Mouse (Mus musculus): ENCODE measurements around the gene Vash2.
"Not testable (repeated sequence)": the region's sequence is repeated elsewhere in the genome, so short reads cannot be mapped to it uniquely, and the experiment has no call there.

Vash2 gene

DNA sequence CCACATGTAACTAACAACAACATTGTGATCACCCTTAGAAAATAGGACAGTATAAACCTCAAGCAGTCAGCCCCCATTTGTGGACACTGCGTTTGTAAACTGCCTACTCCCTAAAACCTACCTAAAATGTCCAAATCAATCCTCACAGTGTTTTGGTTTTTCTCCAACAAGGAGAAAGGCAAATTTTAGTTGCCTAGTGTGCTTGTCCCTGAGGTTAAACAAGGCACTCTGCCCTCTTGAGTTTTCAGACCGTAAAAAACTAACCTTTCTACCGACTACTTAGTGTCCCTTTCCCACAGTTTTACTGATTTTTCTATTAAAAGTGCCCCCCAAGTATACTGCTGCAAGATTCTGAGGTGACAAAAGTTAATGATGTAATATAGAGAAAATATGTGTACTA, 51.8 kb downstream of the Vash2 start:
- no peak for DNase-seq (ENCODE audit: low spot score in 2 of 2)

DNA sequence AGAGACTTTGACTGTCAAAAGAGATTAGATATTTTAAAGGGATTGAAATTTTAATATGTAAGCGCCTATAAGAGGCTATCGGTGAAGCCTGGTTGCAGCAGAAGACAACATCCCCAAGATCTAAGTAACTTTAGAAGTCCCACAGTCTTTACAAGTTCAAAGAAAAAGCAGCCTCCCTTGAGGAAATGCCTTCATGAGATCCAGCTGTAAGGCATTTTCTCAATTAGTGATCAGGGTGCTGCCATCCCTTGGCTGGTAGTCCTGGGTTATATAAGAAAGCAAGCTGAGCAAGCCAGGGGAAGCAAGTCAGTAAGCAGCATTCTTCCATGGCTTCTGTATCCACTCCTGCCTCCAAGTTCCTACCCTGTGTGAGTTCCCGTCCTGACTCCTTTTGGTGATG, 54.3 kb downstream of the Vash2 start, which contains the start of gene Angel2:
TSS of gene Angel2 (plus strand) at position 301 of the 400 bp plus-strand sequence.
- not testable (repeated sequence) for DNase-seq (ENCODE audit: low spot score in 2 of 2)

DNA sequence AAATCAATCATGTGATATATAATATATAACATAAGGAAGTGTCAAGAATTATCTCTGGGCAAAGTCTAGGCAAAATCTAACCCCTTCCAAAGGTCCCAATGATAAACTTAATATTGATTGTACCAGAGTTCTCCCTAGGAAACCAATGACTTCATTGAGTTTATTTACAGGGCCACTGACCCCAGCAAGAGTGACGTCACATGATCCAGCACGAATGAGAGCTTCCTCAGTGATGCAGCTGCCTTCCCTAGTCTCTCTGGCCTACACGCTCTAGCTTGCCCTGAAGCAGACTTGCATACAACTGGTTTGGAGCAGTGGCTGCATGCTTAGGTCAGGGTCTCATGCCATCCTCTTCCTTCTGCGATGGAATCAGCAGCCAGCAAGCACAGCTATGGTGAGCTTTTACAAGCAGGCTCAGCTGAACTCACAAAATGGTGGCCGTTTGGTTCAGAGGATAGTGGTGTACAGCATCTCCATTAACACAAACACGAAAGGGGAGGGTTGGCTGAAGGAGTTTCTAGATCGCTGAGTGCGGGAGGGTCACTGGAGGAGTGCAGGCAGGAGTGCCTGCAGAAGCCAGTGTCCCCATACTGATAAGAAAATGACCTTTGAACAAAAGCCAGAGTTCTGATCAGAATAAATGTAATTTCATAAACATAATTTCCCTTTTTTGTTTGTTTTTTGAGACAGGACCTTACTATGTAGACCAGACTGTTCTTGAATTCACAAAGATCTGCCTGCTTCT, 59.2 kb downstream of the Vash2 start:
- DNase-seq (ENCODE audit: low spot score in 2 of 2), result no peak

DNA sequence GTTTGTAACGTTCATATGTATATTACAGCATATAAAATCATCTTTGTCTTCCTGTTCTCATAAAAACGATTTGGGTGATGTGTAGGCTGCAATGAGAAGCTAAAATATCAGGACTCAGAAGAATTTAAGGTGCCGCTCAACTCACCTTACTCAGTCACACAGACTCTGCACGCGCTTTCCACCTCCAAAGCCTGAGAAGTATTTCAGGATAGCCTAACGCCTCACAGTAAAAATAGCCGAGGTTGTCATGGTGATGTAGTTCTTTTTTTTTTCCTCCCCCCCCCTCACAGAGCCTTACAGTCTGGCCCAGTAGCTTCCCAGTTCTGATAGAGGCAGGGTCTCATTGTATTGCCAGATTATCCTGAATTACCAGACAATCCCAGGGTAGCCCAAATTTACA, 60.2 kb downstream of the Vash2 start:
- DNase-seq (ENCODE audit: low spot score in 2 of 2), result peak in 1 of 2 experiments; percentile 37

DNA sequence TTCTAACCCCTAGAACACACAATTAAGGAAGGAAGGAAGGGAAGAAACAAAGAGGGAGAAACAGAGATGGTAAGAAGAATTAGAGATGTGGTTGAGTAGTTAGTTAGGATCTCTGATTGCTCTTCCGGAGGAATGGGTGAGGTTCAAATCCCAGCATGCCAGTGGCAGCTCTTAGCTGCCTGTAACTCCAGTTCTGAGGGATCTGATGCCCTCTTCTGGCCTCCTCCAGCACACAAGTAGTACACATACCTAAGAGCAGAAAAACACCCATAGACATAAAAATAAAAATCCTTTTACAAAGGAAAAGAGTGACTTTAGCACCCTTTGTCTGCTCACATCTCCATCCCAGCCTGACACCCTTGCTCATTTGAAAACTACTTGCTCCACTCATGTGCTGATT, 66.5 kb downstream of the Vash2 start:
- no peak for DNase-seq (ENCODE audit: low spot score in 2 of 2)

DNA sequence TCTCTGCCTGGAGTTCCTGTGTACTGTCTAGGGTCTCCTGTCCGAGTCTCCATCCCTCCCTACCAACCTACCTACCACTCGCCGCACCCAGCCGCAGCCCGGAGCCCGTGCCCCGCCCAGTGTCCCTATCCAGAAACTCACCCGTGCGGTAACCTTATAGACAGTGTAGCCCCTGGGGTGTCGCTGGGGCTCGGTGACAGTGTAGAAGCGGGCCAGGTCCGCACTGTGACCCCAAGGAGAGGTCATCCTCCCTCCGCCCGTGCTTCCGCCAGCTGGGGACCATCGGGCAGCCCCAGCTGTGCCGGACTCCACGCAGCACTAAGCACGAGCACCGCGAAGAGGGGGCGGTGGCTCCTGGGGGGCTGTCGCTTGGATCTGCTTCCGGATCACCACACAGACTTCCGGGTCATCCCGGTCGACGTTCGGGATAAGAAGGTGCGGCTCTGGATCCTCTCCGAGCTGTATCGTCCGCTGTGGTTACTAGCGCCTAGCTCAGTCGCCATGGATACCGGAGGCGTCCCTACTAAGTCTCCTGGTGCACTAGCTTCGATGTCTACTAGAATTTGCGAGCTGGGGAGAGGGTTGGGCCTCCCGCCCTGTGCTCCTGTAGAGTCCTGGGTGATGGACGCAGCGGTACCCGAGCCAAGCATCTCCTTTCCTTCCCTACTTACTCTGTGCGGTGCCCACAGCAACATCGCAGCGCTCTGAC, 67.5 kb downstream of the Vash2 start, which contains the start of gene Rps6kc1:
TSS of gene Rps6kc1 (minus strand) at position 356 of the 709 bp plus-strand sequence.
- DNase-seq (ENCODE audit: low spot score in 2 of 2), result peak; percentile 81 to 82

DNA sequence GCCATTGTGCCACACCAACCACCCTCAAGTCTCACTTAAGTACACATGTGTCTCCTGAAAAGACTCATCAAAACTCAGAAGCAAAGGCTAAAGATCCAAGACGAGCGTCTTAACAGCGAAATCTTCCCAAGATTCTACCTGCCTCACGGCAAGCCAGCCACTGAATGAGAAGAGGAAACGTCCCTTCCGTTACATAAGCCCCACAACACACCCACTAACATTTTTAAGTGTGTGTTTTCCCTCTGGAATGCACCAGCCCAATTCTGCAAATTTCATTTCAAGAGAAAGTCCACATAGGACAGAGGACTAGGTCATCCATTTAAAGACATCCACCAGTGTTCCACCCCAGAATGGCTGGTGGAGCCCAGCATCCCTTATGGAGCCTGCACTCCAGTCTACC, 68.3 kb downstream of the Vash2 start:
- no peak for DNase-seq (ENCODE audit: low spot score in 2 of 2)

DNA sequence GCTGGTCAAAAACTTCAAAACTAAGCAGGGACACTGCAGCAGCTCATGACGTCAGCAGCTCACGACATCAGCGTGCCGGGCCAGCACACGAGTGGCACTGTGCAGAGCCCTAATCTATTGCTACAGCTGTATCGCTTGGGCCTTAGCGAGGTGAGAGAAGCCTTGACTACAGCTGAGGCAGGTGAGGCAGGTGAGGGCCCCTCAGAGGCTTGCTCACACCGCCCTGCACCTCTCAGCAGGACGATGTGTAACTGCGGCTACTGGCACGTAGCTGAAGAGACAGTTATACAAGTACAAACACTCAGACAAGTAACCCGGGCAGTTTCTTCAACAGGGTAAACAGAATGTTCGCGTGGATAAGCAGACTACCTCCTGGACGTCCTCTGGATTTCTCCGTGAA, 74.4 kb downstream of the Vash2 start:
- no peak for DNase-seq (ENCODE audit: low spot score in 2 of 2)

DNA sequence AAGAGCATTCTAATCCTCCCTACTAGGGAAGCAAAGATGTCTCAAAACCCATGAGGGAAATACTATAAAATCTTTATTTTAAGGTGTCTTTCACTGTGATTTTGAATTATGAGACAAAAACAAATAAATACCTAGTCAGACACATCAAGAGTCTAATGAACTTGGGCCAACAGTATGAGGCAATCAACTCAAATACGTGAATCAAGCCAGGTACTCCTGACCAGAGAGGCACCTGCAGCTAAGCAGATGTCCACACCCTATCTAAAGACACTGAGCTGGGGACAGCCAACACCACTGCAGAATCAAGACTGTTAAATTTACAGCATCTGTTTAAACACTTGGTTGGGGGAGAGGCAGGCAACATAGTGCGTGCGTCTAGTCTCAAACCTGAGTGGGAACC, 75.0 kb downstream of the Vash2 start:
- DNase-seq (ENCODE audit: low spot score in 2 of 2), result no peak

DNA sequence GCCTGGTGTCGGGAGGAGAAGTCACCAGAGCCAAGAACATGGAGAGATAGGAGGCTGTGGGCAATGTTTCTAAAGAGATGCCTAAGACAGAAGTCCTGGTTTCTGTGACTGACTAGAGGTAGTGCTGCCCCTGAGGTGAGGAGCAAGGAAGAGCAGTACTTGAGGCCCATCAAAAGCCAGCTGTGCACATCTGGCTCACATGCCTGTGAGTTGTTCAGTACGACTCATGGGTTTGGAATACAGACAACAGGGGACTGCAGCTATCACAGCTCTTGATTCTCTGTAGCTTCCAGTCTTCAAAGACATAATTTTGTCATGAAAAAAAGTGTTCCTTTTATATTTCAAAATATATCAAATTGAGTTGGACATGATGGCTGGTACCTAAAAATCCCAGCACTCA, 78.0 kb downstream of the Vash2 start:
- no peak for DNase-seq (ENCODE audit: low spot score in 2 of 2)

DNA sequence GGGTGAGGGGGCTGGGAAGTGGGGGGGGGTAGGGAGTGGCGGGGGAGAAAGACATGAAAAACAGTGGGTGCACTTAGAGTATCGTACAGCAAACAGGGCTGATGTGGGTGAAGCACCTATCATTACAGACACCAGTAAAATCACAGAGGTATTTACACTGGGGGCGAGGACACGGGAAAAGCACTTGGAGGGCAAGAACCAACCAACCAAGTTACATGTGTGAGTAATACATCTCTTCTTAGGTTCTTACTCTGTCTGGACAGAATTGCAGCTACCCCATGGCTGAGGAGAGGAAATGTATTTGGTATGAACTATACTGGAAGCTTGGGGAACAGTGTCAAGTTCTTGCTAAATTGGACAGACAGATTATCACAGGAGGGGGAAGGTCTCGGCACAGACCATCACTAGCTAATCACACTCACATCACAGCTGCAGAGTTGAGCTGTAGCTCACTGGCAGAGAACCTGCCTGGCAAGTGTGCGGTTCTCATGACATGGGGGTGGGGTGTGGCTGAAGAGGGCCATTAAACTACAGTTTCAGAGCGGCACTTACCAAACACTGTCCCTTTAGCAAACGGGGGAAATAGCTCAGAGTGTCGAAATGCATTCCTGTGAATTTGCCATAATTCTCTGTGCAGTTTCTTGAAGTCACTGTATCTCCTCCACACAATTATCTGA, 80.1 kb downstream of the Vash2 start:
- no peak for DNase-seq (ENCODE audit: low spot score in 2 of 2)

DNA sequence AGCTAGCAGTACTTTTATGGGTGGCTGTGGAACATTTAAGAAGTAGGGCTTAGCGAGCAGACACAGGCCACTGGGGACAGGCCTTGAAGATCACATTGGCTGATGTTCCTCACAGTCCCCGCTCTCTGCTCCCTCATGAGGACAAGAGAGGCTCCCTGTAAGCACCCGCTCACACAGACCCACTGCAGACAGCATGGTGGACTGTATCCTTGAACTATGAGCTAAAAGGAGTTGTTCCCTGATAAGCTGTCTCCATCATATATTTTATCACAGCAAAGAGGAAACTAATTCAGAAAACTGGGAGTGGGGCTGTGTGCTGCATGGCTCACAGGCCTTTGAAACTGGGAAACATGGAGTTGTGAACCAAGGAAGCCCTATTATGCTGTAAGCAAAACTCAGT, 80.9 kb downstream of the Vash2 start:
- DNase-seq (ENCODE audit: low spot score in 2 of 2), result no peak

All from frontal cortex, postnatal 10 days (tissue).